Mouse (Mus musculus) myocyte (in vitro differentiated cells): ENCODE measurements at regions not wholly inside any gene's neighbourhood (a gene's known extent, or its start where the extent isn't known, plus 50 kb on each side); places are given as distances from the start of the nearest gene placed in this dataset.

Experiments used
- H3K27me3 ChIP-seq: one replicate; pipeline ENCODE4 v1.6.1; 2011; ENCODE audit not compliant: control insufficient read depth, insufficient read depth, insufficient read length
- H3K36me3 ChIP-seq: one replicate; pipeline ENCODE4 v1.6.1; 2011; ENCODE audit not compliant: control insufficient read depth, insufficient read depth
- H3K4me2 ChIP-seq: one replicate; pipeline ENCODE4 v1.6.1; 2011; ENCODE audit warnings: low read depth, control low read depth
- H3K4me3 ChIP-seq: one replicate; pipeline ENCODE4 v1.5.1; 2011; ENCODE audit warnings: mild to moderate bottlenecking, control low read depth, moderate library complexity
- H3K79me2 ChIP-seq: one replicate; pipeline ENCODE4 v1.6.1; 2011; ENCODE audit not compliant: control insufficient read depth, insufficient read depth
- H3ac ChIP-seq: one replicate; pipeline ENCODE4 v1.6.1; 2011; ENCODE audit not compliant: control insufficient read depth, insufficient read length
- CEBPB ChIP-seq: IDR thresholded peaks from 2 replicates; pipeline ENCODE4 v1.6.1; 2011; ENCODE audit warnings: mild to moderate bottlenecking, moderate library complexity; ENCODE audit not compliant: poor library complexity, insufficient read depth, severe bottlenecking
- E2F4 ChIP-seq: IDR thresholded peaks from one replicate; pipeline ENCODE4 v1.6.1; 2011; ENCODE audit warnings: mild to moderate bottlenecking, control low read depth, moderate library complexity; ENCODE audit not compliant: insufficient read depth
- MAX ChIP-seq: IDR thresholded peaks from one replicate; pipeline ENCODE4 v1.6.1; 2011; ENCODE audit warnings: low read depth, mild to moderate bottlenecking, control low read depth
- MYOD1 ChIP-seq, 3 experiments: IDR thresholded peaks; one replicate each; pipeline ENCODE4 v1.6.1; 2011; ENCODE audit warnings: control low read depth in 2 of 3, low read depth in 2 of 3, mild to moderate bottlenecking in 2 of 3, moderate library complexity in 1 of 3; ENCODE audit not compliant: insufficient read length in 2 of 3, control insufficient read depth in 1 of 3
- MYOG ChIP-seq, 3 experiments: IDR thresholded peaks; one replicate each; pipeline ENCODE4 v1.6.1; 2011; ENCODE audit warnings: control low read depth in 2 of 3, low read depth in 2 of 3, mild to moderate bottlenecking in 2 of 3; ENCODE audit not compliant: insufficient read length in 2 of 3, control insufficient read depth in 1 of 3, insufficient read depth in 1 of 3
- POLR2A ChIP-seq: IDR thresholded peaks from one replicate; pipeline ENCODE4 v1.6.1; 2011; ENCODE audit warnings: low read depth, mild to moderate bottlenecking, control low read depth, moderate library complexity; ENCODE audit not compliant: insufficient read length
- POLR2AphosphoS2 ChIP-seq: IDR thresholded peaks from one replicate; pipeline ENCODE4 v1.6.1; 2011; ENCODE audit warnings: low read depth, control low read depth; ENCODE audit not compliant: insufficient read length
- REST ChIP-seq: IDR thresholded peaks from one replicate; pipeline ENCODE4 v1.6.1; 2011; ENCODE audit warnings: mild to moderate bottlenecking, control low read depth, moderate library complexity; ENCODE audit not compliant: insufficient read depth, insufficient read length
- SRF ChIP-seq: IDR thresholded peaks from one replicate; pipeline ENCODE4 v1.6.1; 2011; ENCODE audit warnings: low read depth; ENCODE audit not compliant: control insufficient read depth, insufficient read length
- TCF12 ChIP-seq: IDR thresholded peaks from one replicate; pipeline ENCODE4 v1.6.1; 2011; ENCODE audit warnings: mild to moderate bottlenecking, control low read depth; ENCODE audit not compliant: poor library complexity, insufficient read depth, severe bottlenecking
- TCF3 ChIP-seq: IDR thresholded peaks from one replicate; pipeline ENCODE4 v1.6.1; 2011; ENCODE audit warnings: low read depth, control low read depth; ENCODE audit not compliant: insufficient read length
- USF1 ChIP-seq: IDR thresholded peaks from one replicate; pipeline ENCODE4 v1.6.1; 2011; ENCODE audit warnings: low read depth, mild to moderate bottlenecking, control low read depth, moderate library complexity

DNA sequence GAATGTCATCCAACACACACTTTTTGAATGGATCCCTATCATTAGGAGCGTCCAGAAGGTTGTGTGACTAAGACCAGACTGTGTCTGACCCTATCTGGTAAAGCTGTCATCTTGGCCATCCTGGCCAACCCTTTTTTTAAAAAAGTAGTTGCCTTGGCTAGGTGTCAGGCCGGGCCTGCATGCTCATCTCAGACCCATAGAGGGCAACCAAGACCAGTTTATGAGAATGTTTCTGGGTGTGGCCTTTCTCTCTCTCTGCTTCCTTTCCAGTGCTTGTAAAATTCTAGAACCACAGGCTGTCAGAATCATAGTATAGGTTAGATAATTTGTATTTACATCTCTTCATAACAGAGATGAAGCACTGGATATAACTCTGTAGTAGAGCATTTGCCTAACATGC is 62.8 kb upstream of the Las1l start:
- Histone ChIP-seq H3K79me2 (no peaks in the 10 kb centered on the region), H3K4me3 (no peak overlapping the region), H3K36me3 (no peaks in the 10 kb centered on the region), H3ac (no peak overlapping the region), H3K4me2 (peak overlapping the region; percentile 62), H3K27me3 (no peaks in the 10 kb centered on the region)
- TF ChIP-seq TCF12: no peak
- no peak for TF ChIP-seq USF1
- no peak for TF ChIP-seq MAX
- TF ChIP-seq POLR2A: no peak
- no peak for TF ChIP-seq MYOG (IDR thresholded peaks at IDR 0.05; ENCODE audit: control insufficient read depth in 1 of 3, insufficient read depth in 1 of 3, insufficient read length in 2 of 3, low read depth in 2 of 3)
- TF ChIP-seq POLR2AphosphoS2: no peak
- no peak for TF ChIP-seq SRF
- TF ChIP-seq MYOD1 (IDR thresholded peaks at IDR 0.05; ENCODE audit: control insufficient read depth in 1 of 3, insufficient read length in 2 of 3, low read depth in 2 of 3): no peak
- TF ChIP-seq TCF3: no peak
- TF ChIP-seq E2F4: no peak
- TF ChIP-seq REST: no peak

GRCm38 (mm10) chrX:96020407-96020806 is 63.6 kb upstream of the Las1l start:
- Histone ChIP-seq H3K4me3 (no peak overlapping the region), H3K27me3 (no peaks in the 10 kb centered on the region), H3K79me2 (no peaks in the 10 kb centered on the region), H3ac (no peak overlapping the region), H3K36me3 (no peaks in the 10 kb centered on the region), H3K4me2 (peak overlapping the region; percentile 62)
- no peak for TF ChIP-seq MYOD1 (IDR thresholded peaks at IDR 0.05; ENCODE audit: control insufficient read depth in 1 of 3, insufficient read length in 2 of 3, low read depth in 2 of 3)
- no peak for TF ChIP-seq MAX
- no peak for TF ChIP-seq POLR2A
- no peak for TF ChIP-seq TCF3
- no peak for TF ChIP-seq POLR2AphosphoS2
- no peak for TF ChIP-seq E2F4
- TF ChIP-seq SRF: no peak
- TF ChIP-seq MYOG (IDR thresholded peaks at IDR 0.05; ENCODE audit: control insufficient read depth in 1 of 3, insufficient read depth in 1 of 3, insufficient read length in 2 of 3, low read depth in 2 of 3): no peak
- no peak for TF ChIP-seq CEBPB
- TF ChIP-seq TCF12: no peak
- TF ChIP-seq REST: no peak
- no peak for TF ChIP-seq USF1

DNA sequence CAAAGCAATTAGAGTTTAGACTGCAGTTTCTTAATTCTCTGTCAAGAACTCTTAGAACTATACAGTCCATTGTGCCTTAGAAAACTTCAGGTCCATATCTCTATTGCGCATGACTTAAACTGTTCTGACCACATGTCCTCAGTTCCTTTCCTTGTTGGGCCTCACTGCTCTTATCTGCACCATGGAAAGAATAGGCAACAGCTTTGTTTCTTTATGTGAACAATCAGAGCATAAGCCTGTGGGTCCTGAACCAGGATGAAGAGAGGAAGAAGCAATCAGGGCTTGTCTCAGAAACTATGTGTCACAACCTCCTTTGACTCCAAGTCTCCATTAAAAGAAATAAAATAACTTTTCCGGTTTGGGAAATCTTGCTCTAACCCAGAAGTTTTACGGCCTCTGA is 68.6 kb upstream of the Las1l start:
- no peaks in the 10 kb centered on the region for H3K27me3 ChIP-seq
- no peak for TF ChIP-seq SRF
- TF ChIP-seq REST: no peak
- TF ChIP-seq MYOD1 (IDR thresholded peaks at IDR 0.05; ENCODE audit: control insufficient read depth in 1 of 3, insufficient read length in 2 of 3, low read depth in 2 of 3): no peak
- no peak for TF ChIP-seq POLR2AphosphoS2
- no peak for TF ChIP-seq USF1
- TF ChIP-seq MYOG (IDR thresholded peaks at IDR 0.05; ENCODE audit: control insufficient read depth in 1 of 3, insufficient read depth in 1 of 3, insufficient read length in 2 of 3, low read depth in 2 of 3): no peak
- no peak for TF ChIP-seq POLR2A
- no peak for TF ChIP-seq E2F4
- no peak for TF ChIP-seq TCF12
- TF ChIP-seq TCF3: no peak
- TF ChIP-seq CEBPB: no peak
- TF ChIP-seq MAX: no peak
- H3K79me2 ChIP-seq: no peaks in the 10 kb centered on the region
- H3K4me2 ChIP-seq: peak overlapping the region; percentile 44
- H3K4me3 ChIP-seq: no peak overlapping the region
- H3ac ChIP-seq: no peak overlapping the region
- no peaks in the 10 kb centered on the region for H3K36me3 ChIP-seq

DNA sequence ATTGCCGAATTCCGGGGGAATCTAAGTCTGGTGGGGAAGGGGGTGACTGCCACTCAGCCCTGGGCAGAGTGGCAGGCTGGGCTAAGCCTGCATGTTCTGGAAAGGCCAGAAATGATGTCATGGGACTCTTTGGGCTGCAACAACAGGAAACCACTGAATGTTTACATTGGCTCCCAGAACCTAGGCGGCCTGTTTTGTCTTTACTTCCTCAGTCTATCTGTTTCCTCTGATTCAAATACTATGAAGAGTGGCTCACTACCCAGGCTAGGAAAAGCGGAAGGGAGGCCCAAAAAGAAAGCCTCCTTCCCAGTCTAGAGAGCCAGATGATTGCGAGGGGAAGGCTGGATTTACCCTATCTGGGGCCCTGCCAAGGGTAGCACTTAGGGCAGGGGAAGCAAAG is 69.1 kb upstream of the Las1l start:
- Histone ChIP-seq H3K4me3 (no peak overlapping the region), H3ac (no peak overlapping the region), H3K79me2 (no peaks in the 10 kb centered on the region), H3K4me2 (peak overlapping the region; percentile 44), H3K36me3 (no peaks in the 10 kb centered on the region), H3K27me3 (no peaks in the 10 kb centered on the region)
- peak; percentile 84 for TF ChIP-seq CEBPB
- no peak for TF ChIP-seq SRF
- TF ChIP-seq E2F4: no peak

DNA sequence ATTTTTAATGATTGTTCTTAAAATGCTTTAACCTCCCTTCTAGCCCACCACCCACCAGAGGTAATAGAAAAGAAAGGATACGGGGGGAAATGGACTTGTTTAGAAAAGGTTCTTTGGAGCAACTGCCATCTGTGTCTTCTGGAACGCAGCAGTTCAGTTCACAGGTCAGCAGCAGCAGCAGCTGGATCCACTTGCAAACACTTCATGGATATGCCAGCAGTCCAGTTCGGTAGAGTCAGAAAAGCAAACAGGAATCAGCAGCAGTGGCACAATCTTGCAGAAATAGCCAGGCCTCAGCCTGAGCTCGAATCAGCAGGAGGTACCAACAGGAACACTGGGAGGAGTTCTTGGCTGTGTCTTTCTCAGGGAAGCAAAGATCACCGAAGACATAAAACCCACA is 64.3 kb upstream of the Msn start:
- no peak overlapping the region for H3K4me2 ChIP-seq
- no peaks in the 10 kb centered on the region for H3K36me3 ChIP-seq
- TF ChIP-seq TCF3: no peak
- TF ChIP-seq POLR2AphosphoS2: no peak
- no peak for TF ChIP-seq MAX
- no peak for TF ChIP-seq POLR2A
- no peak for TF ChIP-seq MYOG (IDR thresholded peaks at IDR 0.05; ENCODE audit: control insufficient read depth in 1 of 3, insufficient read depth in 1 of 3, insufficient read length in 2 of 3, low read depth in 2 of 3)
- TF ChIP-seq REST: no peak
- no peak for TF ChIP-seq USF1
- no peak for TF ChIP-seq CEBPB
- TF ChIP-seq E2F4: no peak
- TF ChIP-seq TCF12: no peak
- no peak for TF ChIP-seq SRF
- no peak for TF ChIP-seq MYOD1 (IDR thresholded peaks at IDR 0.05; ENCODE audit: control insufficient read depth in 1 of 3, insufficient read length in 2 of 3, low read depth in 2 of 3)
- no peak overlapping the region for H3K4me3 ChIP-seq
- no peaks in the 10 kb centered on the region for H3K79me2 ChIP-seq
- H3ac ChIP-seq: no peak overlapping the region
- H3K27me3 ChIP-seq: no peaks in the 10 kb centered on the region
